Mouse (Mus musculus) thymus, postnatal 0 days (tissue): ENCODE results near the gene Tom1l2. TPM values are rescaled to one million over a fixed set of nuclear protein-coding genes. Genes with fewer than 3 reads are reported as not detected.

Source experiments
- DNase-seq: peaks from one replicate; pipeline ENCODE4 v3.0.0-alpha.2; 2015; ENCODE audit warnings: low spot score
- microRNA-seq: library from miRNA; unstranded; fragments of <30 nt; microRNA quantifications from one replicate; pipeline ENCODE4, GENCODE M21; 2016; ENCODE audit warnings: borderline number of aligned reads
- polyA plus RNA-seq: library from polyadenylated mRNA; unstranded; fragments of >200 nt; fragmentation: Nextera tagmentation; extraction: Ambion mirVana; gene quantifications from 2 replicates; pipeline ENCODE4 v1.2.1, GENCODE M21; 2015

Tom1l2 gene
- polyA plus RNA-seq, 1 experiment from 2014 or later, result 17.6 TPM

- no peak for DNase-seq
Observed at GRCm38 (mm10) chr11:60182116-60182670, 170.5 kb downstream of the Tom1l2 start.

GRCm38 (mm10) chr11:60178506-60178905 is 174.2 kb downstream of the Tom1l2 start:
- no peak for DNase-seq

- DNase-seq, result no peak
Observed at GRCm38 (mm10) chr11:60178005-60178404, 174.7 kb downstream of the Tom1l2 start.

GRCm38 (mm10) chr11:60176975-60177657 is 175.6 kb downstream of the Tom1l2 start:
- DNase-seq, result peak; percentile 43

Small RNAs within 50 kb of the gene (microRNA-seq; reads per million reads assigned to microRNA genes)
- gene Gm27711 (not detected), gene Mir6921 (1.2 reads per million), gene Mir6922 (not detected)

Other genes with a start within 250 kb of the Tom1l2 start
- gene Rai1, start 247.9 kb downstream of the Tom1l2 start, polyA plus RNA-seq, result 29.0 and 37.0 TPM in 2 replicates
- gene Srebf1, start 130.3 kb downstream of the Tom1l2 start, polyA plus RNA-seq, result 82.6 and 100 TPM in 2 replicates
- 3.6 and 4.5 TPM in 2 replicates for gene Drc3, start 424 bp upstream of the Tom1l2 start, polyA plus RNA-seq
- gene Gid4, start 64.2 kb upstream of the Tom1l2 start, polyA plus RNA-seq, result 15.0 and 16.3 TPM in 2 replicates
- gene Atpaf2, start 65.6 kb upstream of the Tom1l2 start, polyA plus RNA-seq, result 50.6 and 53.5 TPM in 2 replicates
- 71.2 and 74.1 TPM in 2 replicates for gene Drg2, start 101.7 kb upstream of the Tom1l2 start, polyA plus RNA-seq
- gene Myo15, start 116.4 kb upstream of the Tom1l2 start, polyA plus RNA-seq, result 0.13 and 0.14 TPM in 2 replicates
- 31.8 and 41.4 TPM in 2 replicates for gene Alkbh5, start 183.5 kb upstream of the Tom1l2 start, polyA plus RNA-seq